Mouse (Mus musculus): ENCODE measurements around the gene Cox19. TPM values are rescaled to one million over a fixed set of nuclear protein-coding genes. Genes with fewer than 3 reads are reported as not detected.
A peak's percentile ranks its signal among the peaks of the same experiment; 100 is the strongest.

The Cox19 gene
- total RNA-seq, 4 experiments from 2014 or later: 46.5 to 60.3 (median 57.4) TPM

DNA sequence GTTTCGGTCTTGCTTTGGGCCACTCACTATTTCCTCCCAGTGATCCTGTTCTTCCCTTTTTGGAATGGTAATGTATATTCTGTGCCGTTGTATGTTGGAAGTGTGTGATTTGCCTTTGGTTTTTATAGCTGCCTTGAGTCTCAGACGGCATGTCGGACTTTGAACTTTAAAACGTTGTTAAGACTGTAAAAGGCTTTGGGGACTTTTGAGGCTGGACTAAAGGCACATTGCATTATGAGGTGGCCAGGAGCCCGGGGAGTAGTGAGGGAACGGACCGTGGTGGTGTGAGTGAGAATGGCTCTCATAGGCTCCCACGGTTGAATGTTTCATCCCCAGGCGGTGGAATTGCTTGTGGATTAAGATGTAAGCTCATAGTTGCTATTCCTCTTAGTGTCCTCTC is 54.1 kb downstream of the Cox19 start:
- DNase-seq (ENCODE audit: low spot score in 2 of 2): no peak

DNA sequence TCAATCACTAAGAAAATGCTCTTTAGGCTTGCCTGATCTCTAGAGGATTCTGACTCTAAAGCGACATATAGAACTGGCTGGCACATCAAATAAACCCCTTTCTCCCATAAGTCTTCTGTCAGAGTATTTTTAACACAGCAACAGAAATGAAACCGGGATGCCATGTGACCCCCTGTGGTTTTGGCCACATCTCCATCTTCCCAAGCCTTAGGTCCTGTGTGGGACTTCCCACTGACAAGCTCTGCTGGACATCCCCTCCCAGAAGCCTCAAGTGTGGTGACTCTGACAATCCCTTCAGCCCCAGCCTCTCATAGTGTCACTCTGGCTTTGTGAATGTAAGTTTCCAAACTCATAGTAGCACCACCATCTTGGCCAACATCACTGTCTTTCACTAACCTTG is 57.1 kb downstream of the Cox19 start:
- no peak for DNase-seq (ENCODE audit: low spot score in 2 of 2)

DNA sequence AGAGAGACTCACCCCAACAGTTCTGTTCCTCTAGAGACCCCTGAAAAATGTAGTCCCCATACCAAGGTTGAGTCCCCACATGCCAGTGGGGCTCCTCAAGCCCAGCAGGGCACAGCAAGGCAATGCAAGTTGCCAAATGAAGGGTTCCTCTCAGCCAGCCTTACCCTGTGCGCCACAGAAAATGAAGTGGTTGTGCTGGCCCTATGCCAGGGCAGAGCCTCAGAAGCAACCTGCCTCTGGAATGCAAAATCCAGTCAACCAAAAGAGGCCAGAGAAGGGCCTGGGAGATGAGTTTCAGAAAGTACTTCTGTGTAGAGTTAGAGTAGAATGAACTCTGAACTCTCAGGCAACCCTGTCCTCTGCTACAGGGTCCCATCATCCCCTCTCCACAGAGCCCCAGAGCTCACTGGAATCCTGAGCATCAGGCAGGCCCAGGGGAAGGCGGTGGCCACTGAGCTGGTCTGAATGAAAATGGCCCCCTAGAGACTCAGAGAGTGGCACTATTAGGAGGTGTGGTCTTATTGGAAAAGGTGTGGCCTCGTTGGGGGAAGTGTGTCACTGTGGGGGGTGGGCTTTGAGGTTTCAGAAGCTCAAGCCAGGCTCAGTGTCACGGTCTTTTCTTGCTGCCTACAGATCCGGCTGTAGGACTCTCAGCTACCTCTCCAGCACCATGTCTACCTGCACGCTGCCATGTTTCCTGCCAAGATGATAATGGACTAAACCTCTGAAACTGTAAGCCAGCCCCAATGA is 59.2 kb downstream of the Cox19 start:
- DNase-seq (ENCODE audit: low spot score in 2 of 2): no peak

DNA sequence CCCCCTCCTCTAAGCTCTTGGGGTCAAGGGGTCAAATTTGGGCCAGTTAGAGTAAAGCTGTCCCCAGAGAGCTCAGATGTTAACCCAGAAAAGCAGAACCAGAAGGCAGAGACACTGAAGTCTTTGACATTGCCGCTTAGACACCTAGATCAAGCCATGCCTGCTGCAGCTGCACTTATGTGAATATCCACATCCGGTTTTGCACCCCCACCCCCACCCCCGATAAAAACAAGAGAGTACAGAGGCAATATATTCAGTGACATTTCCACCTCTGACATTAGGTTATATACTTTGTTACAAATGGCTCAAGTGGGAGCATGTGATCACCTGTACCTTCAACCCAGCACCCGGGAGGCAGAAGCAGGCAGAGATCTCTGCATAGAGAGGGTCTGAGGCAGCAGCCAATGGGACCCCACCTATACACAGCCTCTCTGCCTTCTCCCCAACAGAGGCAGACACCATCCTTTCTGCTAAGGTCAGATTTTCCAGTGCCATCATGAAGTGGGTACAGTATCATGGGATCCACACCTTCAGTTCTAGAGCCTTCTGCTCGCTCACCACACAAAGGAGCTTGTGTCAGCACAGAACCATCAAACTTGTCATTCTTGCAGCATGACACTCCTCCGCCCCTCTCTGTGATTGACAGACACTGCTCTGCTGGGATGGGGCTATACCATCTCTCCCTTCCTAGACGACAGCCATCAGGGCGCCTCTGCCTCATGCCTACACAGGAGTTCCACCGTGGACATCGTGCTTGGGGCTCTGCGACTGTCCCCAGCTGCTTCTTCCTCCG is 60.6 kb downstream of the Cox19 start:
- DNase-seq (ENCODE audit: low spot score in 2 of 2): no peak

DNA sequence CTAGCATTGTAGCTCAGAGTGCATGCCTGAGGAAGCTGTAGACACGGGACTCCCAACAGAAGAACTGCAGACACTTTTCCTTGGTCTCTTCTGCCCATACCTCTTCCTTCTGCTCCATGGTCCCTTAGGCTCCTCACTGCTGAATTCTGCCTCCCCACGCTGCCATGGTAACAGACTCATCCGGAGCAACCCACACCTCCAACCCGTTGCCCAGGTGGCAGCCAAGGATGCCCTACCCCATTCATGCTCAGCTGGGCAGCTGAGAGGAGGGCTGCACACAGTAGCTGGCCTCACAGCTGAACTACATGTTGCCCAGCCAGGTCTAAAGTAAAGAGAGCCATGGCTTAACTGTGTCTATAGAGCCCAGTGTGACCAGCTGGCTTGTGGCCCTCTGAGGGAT is 62.6 kb downstream of the Cox19 start:
- no peak for DNase-seq (ENCODE audit: low spot score in 2 of 2)

DNA sequence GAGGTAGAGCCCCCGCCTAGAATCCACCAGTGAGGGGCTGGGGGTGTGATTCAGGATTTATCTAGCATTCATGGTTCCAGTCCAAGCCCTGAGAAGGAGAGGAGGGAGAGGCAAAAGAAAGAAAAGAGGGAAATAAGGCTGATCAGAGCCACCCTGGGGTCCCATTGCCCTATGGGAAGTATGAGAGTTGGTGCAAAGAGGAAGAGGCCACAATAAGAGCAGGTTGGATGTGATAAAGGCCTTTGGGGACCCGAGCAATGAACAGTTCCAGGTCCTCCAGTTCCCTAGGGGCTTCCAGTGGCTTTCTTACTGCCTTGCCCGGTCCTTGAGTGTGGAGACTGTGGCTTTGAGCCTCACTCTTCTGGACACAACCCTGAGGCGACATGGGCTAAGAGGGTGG is 63.4 kb downstream of the Cox19 start:
- DNase-seq (ENCODE audit: low spot score in 2 of 2): no peak

DNA sequence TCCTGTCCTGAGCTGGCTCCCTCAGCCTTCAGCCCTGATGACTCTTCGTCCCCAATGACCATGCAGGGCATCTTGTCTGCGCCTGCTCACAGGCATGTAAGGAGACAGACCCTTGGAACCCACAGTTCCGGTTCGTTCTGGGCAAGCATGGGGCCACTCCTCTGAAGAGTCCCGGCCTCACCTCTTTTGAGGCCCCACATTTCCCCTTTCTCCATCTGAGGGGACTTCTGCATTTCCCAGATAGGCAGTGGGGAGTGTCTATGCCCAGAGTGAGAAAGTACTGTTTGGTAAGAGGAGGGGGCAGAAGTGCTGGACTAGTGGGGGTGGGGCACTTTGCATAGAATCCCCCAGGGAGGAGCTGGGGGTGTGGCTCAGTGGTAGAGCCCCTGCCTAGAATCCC is 64.1 kb downstream of the Cox19 start:
- DNase-seq (ENCODE audit: low spot score in 2 of 2): no peak

Small RNA genes lying within 50 kb of the gene (microRNA-seq; reads per million reads assigned to microRNA genes)
- gene Mir339: 180 reads per million, percentile 59 among the genes with 10 or more reads in this experiment

Other genes starting within 250 kb of the Cox19 start
- 1 to 10 TPM in 1 of 4 experiments, under 1 TPM in 3; 0.70 to 1.5 (median 0.75) TPM for gene Prkar1b, start 201.4 kb downstream of the Cox19 start, total RNA-seq (2022)
- 10 to 100 TPM; 16.6 to 20.3 (median 17.4) TPM for gene Dnaaf5, start 201.2 kb downstream of the Cox19 start, total RNA-seq (2022)
- gene Sun1, start 150.8 kb downstream of the Cox19 start, total RNA-seq (2022): 10 to 100 TPM; 33.7 to 44.4 (median 41.2) TPM
- gene Get4, start 99.1 kb downstream of the Cox19 start, total RNA-seq (2022): 10 to 100 TPM; 32.8 to 36.4 (median 34.1) TPM
- 1 to 10 TPM in 1 of 4 experiments, under 1 TPM in 3; 0.44 to 2.0 (median 0.64) TPM for gene Adap1, start 25.8 kb downstream of the Cox19 start, total RNA-seq (2022)
- not detected for gene Cyp2w1, start 1.2 kb upstream of the Cox19 start, total RNA-seq (2022)
- 10 to 100 TPM; 20.9 to 28.6 (median 25.4) TPM for gene Gpr146, start 26.3 kb upstream of the Cox19 start, total RNA-seq (2022)
- under 1 TPM in 2 of 4 experiments, not detected in 2; 0.15 to 0.27 TPM for gene C130050O18Rik, start 53.9 kb upstream of the Cox19 start, total RNA-seq (2022)
- gene Gper1, start 71.7 kb upstream of the Cox19 start, total RNA-seq (2022): under 1 TPM; 0.24 to 0.77 (median 0.61) TPM
- 10 to 100 TPM in 1 of 4 experiments, 1 to 10 TPM in 3; 6.6 to 10.2 (median 9.1) TPM for gene 3110082I17Rik, start 109.1 kb upstream of the Cox19 start, total RNA-seq (2022)
- 10 to 100 TPM in 1 of 4 experiments, 1 to 10 TPM in 3; 7.8 to 11.4 (median 8.9) TPM for gene Zfand2a, start 133.1 kb upstream of the Cox19 start, total RNA-seq (2022)
- not detected for gene Uncx, start 192.1 kb upstream of the Cox19 start, total RNA-seq (2022)

Data from gastrocnemius, adult 8-10 months (tissue).